Mouse (Mus musculus) bone marrow, adult 2 months (tissue): ENCODE data around the gene Diras2.

Source experiments
- CTCF ChIP-seq: fragments of 200-500 bp; IDR thresholded peaks from 2 replicates; pipeline ENCODE4 v1.5.1; 2011; ENCODE audit warnings: low read length, control low read depth; ENCODE audit not compliant: control insufficient read depth, insufficient read depth
- POLR2A ChIP-seq: fragments of 200-500 bp; IDR thresholded peaks from 2 replicates; pipeline ENCODE4 v1.6.1; 2011; ENCODE audit warnings: low read depth, mild to moderate bottlenecking, control low read depth, low read length, borderline replicate concordance; ENCODE audit not compliant: control insufficient read depth

DNA sequence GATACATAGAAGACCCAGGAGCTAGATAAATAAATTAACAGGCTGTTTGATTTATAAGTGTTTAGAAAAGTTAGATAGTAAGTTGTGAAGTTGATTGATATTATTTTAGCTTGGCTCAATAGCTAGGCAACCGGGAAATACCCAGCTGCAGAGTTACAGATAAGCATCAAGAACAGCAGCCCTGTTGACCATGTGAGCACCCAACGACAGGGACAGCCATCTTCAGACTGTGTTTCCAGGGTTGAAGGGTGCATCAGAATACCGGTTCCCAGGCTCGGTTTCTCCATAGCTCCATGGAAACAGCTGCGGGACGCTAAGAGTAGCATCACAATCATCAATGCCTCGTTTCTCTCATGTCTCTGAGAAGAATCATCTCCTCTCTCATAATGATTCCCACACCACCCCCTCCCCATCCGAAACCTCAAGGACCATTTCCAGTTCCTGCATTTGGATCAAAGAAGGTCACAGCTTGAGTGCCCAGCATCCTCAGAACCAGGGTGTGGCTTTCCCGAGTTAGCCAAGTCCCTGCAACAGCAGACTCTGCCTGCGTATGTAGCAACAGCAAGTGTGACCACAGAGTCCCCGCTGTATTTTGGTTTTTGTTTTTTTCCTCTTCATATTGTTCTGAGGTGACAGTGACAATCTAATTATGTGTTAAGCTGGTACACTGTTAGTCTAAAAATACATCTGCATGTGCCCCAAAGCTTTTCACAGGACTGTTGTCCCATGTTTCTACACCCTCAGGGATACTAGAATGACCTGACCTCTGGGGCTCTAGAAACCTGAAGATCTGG is 40.7 kb upstream of the Diras2 start:
- TF ChIP-seq CTCF (0 out of 2 replicates have a peak, but pooled peaks have one; percentile 1), POLR2A (no peak)
